Mouse (Mus musculus) urinary bladder, adult 2 months (tissue): ENCODE measurements around the gene Cradd. TPM values are rescaled to one million over a fixed set of nuclear protein-coding genes. Genes with fewer than 3 reads are reported as not detected.

ENCODE experiments used
- DNase-seq: peaks from one replicate; pipeline ENCODE4 v3.0.0; 2022; ENCODE audit warnings: low spot score
- polyA plus RNA-seq: library from polyadenylated mRNA; depleted of rRNA; stranded (reverse); fragments of >200 nt; gene quantifications from 2 replicates; pipeline ENCODE4 v1.2.3, GENCODE M21; 2012

Cradd gene
- polyA plus RNA-seq, 1 experiment = 11.4 TPM

DNA sequence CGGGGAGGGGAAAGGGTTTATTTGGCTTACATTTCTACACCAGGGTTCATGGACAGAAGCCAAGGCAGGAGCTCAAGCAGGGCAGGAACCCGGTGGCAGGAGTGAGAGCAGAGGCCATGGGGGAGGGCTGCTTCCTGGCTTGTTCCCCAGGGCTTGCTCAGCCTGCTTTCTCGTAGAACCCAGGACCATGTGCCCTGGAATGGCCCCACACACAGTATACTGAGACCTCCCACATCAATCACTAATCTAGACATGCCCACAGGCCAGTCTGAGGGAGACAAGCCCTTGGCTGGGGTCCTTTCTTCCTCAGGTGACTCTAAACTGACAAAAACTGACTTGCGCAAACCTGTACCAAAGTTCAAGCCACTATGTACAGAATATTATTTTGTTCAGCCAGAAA lies 19.7 kb downstream of the Cradd start:
- no peak for DNase-seq

GRCm38 (mm10) chr10:95302211-95303163 lies 21.4 kb downstream of the Cradd start:
- DNase-seq = no peak

- no peak for DNase-seq
Observed at GRCm38 (mm10) chr10:95300178-95300793, 23.6 kb downstream of the Cradd start.

DNA sequence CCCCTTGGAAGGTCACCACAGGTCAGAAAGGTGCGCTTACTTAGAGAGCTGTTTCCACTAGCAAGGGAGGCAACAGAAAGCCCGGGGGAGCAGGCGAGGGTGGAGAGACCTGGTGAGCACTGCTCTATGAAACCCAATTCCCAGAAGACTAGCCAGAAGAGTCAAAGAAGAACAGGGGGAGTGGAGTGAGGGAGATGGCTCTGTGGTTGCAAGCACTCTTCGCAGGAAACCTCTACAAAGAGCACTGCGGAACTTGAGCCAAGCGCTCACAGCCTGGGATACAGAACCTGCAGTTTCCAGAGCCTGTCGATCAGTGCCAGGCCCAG lies 24.2 kb downstream of the Cradd start:
- no peak for DNase-seq

DNA sequence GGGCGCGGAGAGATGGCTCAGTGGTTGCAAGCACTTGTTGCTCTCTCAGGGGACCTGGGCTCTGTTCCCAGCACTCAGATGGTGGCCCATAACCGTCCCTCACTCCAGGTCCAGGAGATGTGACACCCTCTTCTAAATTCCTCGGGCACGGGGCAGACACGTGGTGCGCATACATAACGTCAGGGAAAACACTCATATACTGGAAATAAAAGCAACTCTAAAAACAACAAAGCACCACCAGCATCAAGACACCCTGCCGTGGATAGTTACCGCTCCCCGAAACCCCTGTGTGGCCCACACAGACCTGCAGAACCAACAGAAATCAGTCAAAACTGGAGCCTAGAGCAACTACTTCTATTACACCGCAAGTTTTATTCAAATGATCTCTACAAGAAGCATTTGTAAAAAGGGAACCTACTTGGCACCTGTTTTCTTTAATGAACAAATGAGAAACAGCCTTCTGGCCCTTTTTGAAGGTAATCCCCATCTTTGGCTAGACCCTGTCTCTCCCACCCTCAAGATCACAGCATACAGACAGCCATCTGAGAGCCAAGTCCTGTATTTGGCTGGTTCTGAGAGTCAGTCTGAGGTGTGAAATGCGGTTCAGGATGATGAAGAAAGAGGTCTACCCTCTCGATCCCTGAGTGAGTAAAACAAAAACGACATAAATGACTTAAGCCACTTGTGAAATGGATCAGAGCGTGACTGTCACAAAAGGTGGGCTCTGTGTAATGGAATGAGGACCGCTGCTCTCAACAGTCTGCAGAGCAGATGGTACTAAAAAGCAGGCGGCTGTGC lies 24.7 kb downstream of the Cradd start:
- no peak for DNase-seq

GRCm38 (mm10) chr10:95298504-95298903 lies 25.4 kb downstream of the Cradd start:
- no peak for DNase-seq

DNA sequence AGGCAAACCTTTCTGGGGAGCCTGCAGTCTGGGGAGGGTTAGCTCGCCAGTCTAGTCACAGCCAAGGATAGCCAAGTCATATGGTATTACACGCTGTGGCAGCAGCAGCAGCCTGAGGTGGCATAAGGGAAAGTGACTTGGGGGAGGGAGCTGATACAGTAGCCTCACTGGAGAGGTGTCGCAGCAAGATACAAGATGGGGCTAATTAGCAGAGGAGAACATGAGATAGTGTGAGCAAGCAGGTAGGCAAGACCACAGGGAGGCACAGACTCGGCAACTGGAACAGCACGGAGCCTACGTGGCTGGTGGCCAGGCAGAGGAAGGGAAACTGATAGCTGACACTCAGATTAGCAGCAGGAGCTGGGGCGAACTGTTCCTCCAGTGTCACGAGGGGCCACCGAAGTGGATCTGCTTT lies 26.2 kb downstream of the Cradd start:
- DNase-seq = no peak

- no peak for DNase-seq
Observed at GRCm38 (mm10) chr10:95297024-95297423, 26.9 kb downstream of the Cradd start.

- no peak for DNase-seq
Observed at GRCm38 (mm10) chr10:95293261-95293660, 30.7 kb downstream of the Cradd start.

- DNase-seq = no peak
Observed at GRCm38 (mm10) chr10:95292269-95292668, 31.7 kb downstream of the Cradd start.

GRCm38 (mm10) chr10:95291133-95291876 lies 32.6 kb downstream of the Cradd start:
- DNase-seq = no peak

- DNase-seq = no peak
Observed at GRCm38 (mm10) chr10:95289819-95290218, 34.1 kb downstream of the Cradd start.

DNA sequence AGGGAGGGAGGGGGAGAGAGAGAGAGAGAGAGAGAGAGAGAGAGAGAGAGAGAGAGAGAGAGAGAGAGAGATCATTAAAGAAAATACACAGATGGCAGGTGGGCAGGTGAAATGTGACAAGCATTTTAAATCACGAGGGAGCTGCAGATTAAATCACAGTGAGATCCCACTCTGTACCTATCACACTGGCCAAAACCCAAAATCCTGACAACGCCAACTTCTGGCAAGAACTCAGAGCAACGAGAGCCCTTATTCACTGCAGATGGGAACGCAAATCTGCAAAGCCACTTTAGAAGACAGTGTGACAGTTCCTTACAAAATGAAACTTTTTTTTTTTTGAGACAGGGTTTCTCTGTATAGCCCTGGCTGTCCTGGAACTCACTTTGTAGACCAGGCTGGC lies 35.7 kb downstream of the Cradd start:
- DNase-seq = no peak

DNA sequence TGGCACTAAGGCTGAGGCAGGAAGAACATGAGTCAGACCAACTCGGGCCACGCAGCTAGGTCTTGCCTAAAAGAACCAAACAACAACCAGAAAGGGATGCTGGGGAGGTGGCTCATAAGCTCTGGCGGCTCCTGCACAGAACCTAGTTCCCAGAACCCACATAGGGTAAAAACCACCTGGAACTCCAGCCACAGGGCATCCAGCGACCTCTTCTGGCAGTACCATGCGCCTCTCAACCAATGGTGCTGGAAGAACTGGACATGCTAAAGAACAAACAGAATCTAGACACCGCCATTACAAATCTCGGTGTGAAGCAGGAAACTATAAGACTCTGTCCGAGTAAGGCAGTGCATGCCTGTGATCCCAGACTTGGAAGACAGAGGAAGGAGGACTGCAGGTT lies 36.6 kb downstream of the Cradd start:
- no peak for DNase-seq

GRCm38 (mm10) chr10:95283434-95283833 lies 40.5 kb downstream of the Cradd start:
- DNase-seq = no peak

GRCm38 (mm10) chr10:95281996-95282395 lies 41.9 kb downstream of the Cradd start:
- no peak for DNase-seq

GRCm38 (mm10) chr10:95281466-95281990 lies 42.4 kb downstream of the Cradd start:
- DNase-seq = no peak

DNA sequence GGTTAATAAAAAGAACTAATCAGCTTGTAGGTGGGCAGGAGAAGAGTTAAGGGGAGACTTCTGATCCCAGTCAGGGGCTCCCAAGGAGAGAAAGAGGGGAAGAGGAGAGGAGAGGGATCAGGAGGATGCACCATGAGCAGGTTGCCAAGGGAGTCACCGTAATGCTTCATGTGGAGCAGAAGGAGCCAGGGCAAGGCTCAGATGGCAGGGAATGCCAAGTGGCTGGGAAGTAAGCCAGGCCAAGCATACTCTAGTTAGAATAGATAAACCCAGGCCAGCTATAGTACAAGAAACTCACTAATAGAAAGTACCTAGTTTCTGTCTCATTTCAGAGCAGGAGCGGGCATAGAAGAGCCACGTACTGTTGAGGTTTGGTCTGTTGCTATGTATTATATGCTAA lies 43.6 kb downstream of the Cradd start:
- DNase-seq = no peak

DNA sequence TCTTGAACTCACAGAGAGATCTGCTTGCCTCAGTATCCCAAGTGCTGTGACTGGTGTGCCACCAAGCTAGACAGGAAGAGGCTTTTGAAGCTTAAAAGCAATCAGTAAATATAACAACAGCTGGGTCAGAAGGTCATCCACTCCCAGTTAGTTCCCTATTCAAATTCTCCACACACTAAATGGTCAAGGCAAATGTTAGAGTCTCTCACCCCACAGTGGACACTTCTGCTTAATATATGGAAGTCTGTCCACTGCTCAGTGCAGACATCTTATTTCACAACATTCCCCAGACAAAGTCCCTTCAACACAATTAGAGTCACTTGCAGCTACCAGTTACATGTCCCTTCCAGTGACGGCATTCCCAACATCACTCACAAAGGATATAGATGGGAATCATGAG lies 44.5 kb downstream of the Cradd start:
- no peak for DNase-seq

DNA sequence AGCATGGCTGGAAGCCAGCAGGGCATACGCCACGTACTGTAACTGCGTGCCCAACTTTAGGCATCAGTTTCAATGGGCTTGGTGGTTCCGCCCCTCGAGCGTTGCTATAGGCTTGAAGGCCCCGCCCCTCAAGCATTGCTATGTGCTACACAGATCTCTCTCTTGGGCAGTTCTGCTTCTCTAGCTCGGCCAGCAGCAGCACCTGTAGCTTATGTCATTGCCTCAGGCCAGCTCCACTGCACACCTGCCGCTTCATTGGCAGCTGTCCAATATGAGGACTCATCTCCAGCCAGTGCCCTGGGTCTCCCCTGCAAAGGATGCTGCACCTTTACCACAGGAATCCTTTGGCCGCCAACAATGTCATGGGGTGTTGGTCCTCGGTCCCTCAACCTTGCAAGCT lies 45.8 kb downstream of the Cradd start:
- DNase-seq = no peak

DNA sequence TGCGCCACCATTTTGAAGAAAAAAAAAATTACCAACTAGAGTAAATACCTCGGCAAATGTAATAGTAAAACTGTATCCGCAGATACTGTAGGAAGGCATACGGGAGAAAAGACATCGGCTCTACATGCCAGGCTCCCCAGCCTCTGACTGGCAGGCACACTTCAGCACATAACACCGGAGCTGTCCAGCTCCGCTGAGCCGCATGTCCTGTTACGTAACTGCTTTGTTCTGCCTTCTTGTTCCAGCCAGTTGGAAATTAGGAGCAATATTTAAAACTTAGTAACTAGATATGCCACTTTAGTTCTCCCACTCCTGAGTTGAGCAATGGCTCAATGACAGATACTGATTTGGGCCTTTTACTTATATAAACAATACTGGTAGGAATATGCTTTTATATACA lies 48.4 kb downstream of the Cradd start:
- no peak for DNase-seq

DNA sequence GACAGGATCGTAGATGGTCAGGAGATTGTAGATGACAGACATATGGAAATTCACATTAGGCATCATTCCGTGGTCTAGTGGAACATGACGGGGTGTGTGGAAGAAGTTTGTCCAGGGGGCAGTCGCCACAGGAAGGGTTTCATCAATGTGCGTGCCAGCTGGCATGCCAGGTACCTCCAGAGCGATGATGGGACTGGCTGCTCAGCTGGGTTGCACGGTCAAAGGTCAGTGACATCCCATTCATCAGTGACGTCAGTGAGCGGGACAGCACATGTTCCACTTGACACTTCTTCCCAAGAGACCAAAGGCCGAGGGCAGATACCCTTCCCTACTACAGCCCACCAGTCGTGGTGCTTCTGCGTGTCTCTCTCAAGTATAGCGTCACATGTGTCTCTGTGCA lies 50.7 kb downstream of the Cradd start:
- DNase-seq = no peak
